In the genomic region with DNA sequence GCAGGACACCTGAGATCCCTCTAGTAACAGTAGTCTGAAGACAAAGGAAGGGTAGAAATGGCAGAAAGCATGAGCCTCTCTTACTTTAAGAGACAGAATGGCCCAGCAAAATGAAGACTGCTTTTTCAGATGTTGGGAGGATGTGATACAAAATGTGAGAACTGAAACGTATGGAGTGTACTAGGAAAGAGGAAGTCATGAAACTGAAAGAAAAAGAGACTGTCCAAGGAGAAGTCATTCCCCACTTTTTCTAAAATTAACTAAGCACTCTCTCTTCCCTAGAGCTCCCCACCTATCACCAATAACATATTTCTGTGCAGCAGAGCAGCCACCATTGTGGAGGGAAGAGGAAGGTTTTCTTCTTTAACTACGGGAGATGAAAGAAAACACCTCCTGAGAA, we compare ENCODE assay signal across 34 mouse cellular contexts. TPM values are rescaled to one million over a fixed set of nuclear protein-coding genes. Genes with fewer than 3 reads are reported as not detected.
A peak's percentile ranks its signal among the peaks of the same experiment; 100 is the strongest.
DNase-seq lines count a peak whose midpoint lies in the region; ATAC-seq and TF ChIP-seq lines count a peak whose summit lies in the region.
"Had no signal": no experiment of that assay in that cellular context is flagged by ENCODE, and none has a peak within 500 bp of the region (broad histone marks: within the 10 kb centered on the region; RNA-seq: fewer than 3 reads in every experiment).

Gene Tlr11, plus strand, starts transcription at position 322 of the 400 bp plus-strand sequence.

- 0 out of 2 replicates have a peak within 1 kb of the TSS, but pooled peaks have one; percentile 10 for H3K27ac ChIP-seq in liver, adult 2 months (replicated peaks; ENCODE audit: insufficient read depth, low read depth, low read length)
- H3K27ac ChIP-seq in liver, embryonic 12.5 days = no peak within 1 kb of the TSS
- H3K27ac ChIP-seq in stomach, postnatal 0 days (replicated peaks) = no peak within 1 kb of the TSS
- H3K27ac ChIP-seq: embryonic facial prominence, embryonic 10.5 days; embryonic facial prominence, embryonic 13.5 days; forebrain, embryonic 13.5 days; hindbrain, embryonic 12.5 days; hindbrain, embryonic 15.5 days had no signal

- WGBS in liver, adult 2 months = 77% methylated on average over 2 of the region's 2 CpGs
- WGBS in liver, embryonic 12.5 days (ENCODE audit: insufficient replicate concordance) = 44% methylated on average over 2 of the region's 2 CpGs
- WGBS in stomach, postnatal 0 days = 75% methylated on average over 2 of the region's 2 CpGs

- TF ChIP-seq POLR2A in liver, adult 2 months (IDR thresholded peaks at IDR 0.05; ENCODE audit: extremely low read depth, insufficient read depth, low read length) = no peak

- no peaks in the 10 kb centered on the region for H3K27me3 ChIP-seq in liver, adult 2 months (ENCODE audit: control insufficient read depth, insufficient read depth, low read length)
- H3K27me3 ChIP-seq in liver, embryonic 12.5 days (replicated peaks) = no peaks in the 10 kb centered on the region
- no peaks in the 10 kb centered on the region for H3K27me3 ChIP-seq in stomach, postnatal 0 days (ENCODE audit: control insufficient read depth, insufficient read depth, low read length)
- H3K27me3 ChIP-seq: embryonic facial prominence, embryonic 13.5 days; forebrain, embryonic 13.5 days; hindbrain, embryonic 12.5 days; hindbrain, embryonic 15.5 days had no signal

- H3K9ac ChIP-seq in liver, adult 2 months (ENCODE audit: low read depth, low read length) = no peak within 1 kb of the TSS
- no peak within 1 kb of the TSS for H3K9ac ChIP-seq in liver, embryonic 12.5 days
- no peak within 1 kb of the TSS for H3K9ac ChIP-seq in stomach, postnatal 0 days (ENCODE audit: low read length)
- H3K9ac ChIP-seq: embryonic facial prominence, embryonic 13.5 days; forebrain, embryonic 13.5 days; hindbrain, embryonic 12.5 days; hindbrain, embryonic 15.5 days had no signal

- DNase-seq in liver, adult 2 months (ENCODE audit: extremely low read depth, low read depth, low spot score) = peak; percentile 35
- DNase-seq in brain, adult 2 months (ENCODE audit: low read depth, low spot score) = peak; percentile 1
- DNase-seq in stomach, postnatal 0 days (ENCODE audit: low spot score) = no peak
- no peak for DNase-seq in cerebellum, adult 11 months
- DNase-seq: adrenal gland, adult 2 months; adrenal gland, postnatal 14 days; B cell, adult 2 months; cerebellum, adult 11-12 months; cerebellum, adult 8-10 months; cerebellum, postnatal 10 days; cerebellum, postnatal 36 days; embryo, embryonic 11 days; gastrocnemius, postnatal 10 days; gastrocnemius, postnatal 36 days; heart, adult 11 months had no signal

- ATAC-seq in liver, embryonic 12.5 days = no peak
- ATAC-seq in granulocyte monocyte progenitor cell, adult 5-6 weeks (replicated peaks; ENCODE audit: poor library complexity, severe bottlenecking) = peak; percentile 93
- ATAC-seq in monocyte, adult 5-6 weeks (replicated peaks; ENCODE audit: insufficient number of reproducible peaks, low FRiP score, low TSS enrichment, poor library complexity, severe bottlenecking) = peak; percentile 43
- no peak for ATAC-seq in stomach, postnatal 0 days (ENCODE audit: low FRiP score, low TSS enrichment)
- ATAC-seq: forebrain, embryonic 13.5 days; forebrain, embryonic 16.5 days; intestine, postnatal 0 days had no signal

- no peak for TF ChIP-seq EP300 in stomach, postnatal 0 days (optimal IDR thresholded peaks at IDR 0.05)

- no peaks in the 10 kb centered on the region for H3K36me3 ChIP-seq in liver, adult 2 months (ENCODE audit: control insufficient read depth, insufficient read depth, low read length)
- no peaks in the 10 kb centered on the region for H3K36me3 ChIP-seq in liver, embryonic 12.5 days
- H3K36me3 ChIP-seq in stomach, postnatal 0 days (ENCODE audit: control insufficient read depth, insufficient read depth, low read length) = no peaks in the 10 kb centered on the region
- H3K36me3 ChIP-seq: embryonic facial prominence, embryonic 10.5 days; embryonic facial prominence, embryonic 13.5 days; hindbrain, embryonic 12.5 days; hindbrain, embryonic 15.5 days had no signal

- TF ChIP-seq CTCF in liver, adult 2 months (IDR thresholded peaks at IDR 0.05; ENCODE audit: low read depth, low read length) = no peak
- TF ChIP-seq CTCF in stomach, postnatal 0 days (IDR thresholded peaks at IDR 0.05; ENCODE audit: low read depth) = no peak

- H3K4me2 ChIP-seq in liver, embryonic 12.5 days = no peak within 1 kb of the TSS
- no peak within 1 kb of the TSS for H3K4me2 ChIP-seq in stomach, postnatal 0 days (replicated peaks; ENCODE audit: low read depth)
- H3K4me2 ChIP-seq: embryonic facial prominence, embryonic 13.5 days; forebrain, embryonic 13.5 days; heart, embryonic 11.5 days; hindbrain, embryonic 12.5 days; hindbrain, embryonic 15.5 days had no signal

- H3K79me2 ChIP-seq in liver, adult 2 months (ENCODE audit: control insufficient read depth, insufficient read depth, low read length) = no peaks in the 10 kb centered on the region

- peaks cover 3% of the 10 kb centered on the region; the same call in 1 of the 2 replicates for H3K4me1 ChIP-seq in liver, adult 2 months (ENCODE audit: control insufficient read depth, insufficient read depth, low read length)
- no peaks in the 10 kb centered on the region for H3K4me1 ChIP-seq in liver, embryonic 12.5 days
- H3K4me1 ChIP-seq in stomach, postnatal 0 days (replicated peaks; ENCODE audit: control insufficient read depth, insufficient read depth) = no peaks in the 10 kb centered on the region
- H3K4me1 ChIP-seq: embryonic facial prominence, embryonic 10.5 days; embryonic facial prominence, embryonic 13.5 days; forebrain, embryonic 13.5 days; hindbrain, embryonic 12.5 days; hindbrain, embryonic 15.5 days had no signal

- H3K4me3 ChIP-seq in liver, adult 2 months (ENCODE audit: insufficient read depth, low read depth, low read length) = no peak within 1 kb of the TSS
- H3K4me3 ChIP-seq in liver, embryonic 12.5 days = no peak within 1 kb of the TSS
- no peak within 1 kb of the TSS for H3K4me3 ChIP-seq in stomach, postnatal 0 days (ENCODE audit: low read depth, low read length)
- H3K4me3 ChIP-seq: embryonic facial prominence, embryonic 10.5 days; embryonic facial prominence, embryonic 13.5 days; erythroblast, embryonic 14.5 days; forebrain, embryonic 13.5 days; hindbrain, embryonic 12.5 days; hindbrain, embryonic 15.5 days had no signal

- no peaks in the 10 kb centered on the region for H3K9me3 ChIP-seq in liver, embryonic 12.5 days (replicated peaks)
- H3K9me3 ChIP-seq in stomach, postnatal 0 days (ENCODE audit: control insufficient read depth, low read length) = no peaks in the 10 kb centered on the region
- H3K9me3 ChIP-seq: embryonic facial prominence, embryonic 10.5 days; embryonic facial prominence, embryonic 13.5 days; hindbrain, embryonic 12.5 days; hindbrain, embryonic 15.5 days had no signal

RNA-seq across cellular contexts. Expression of gene Tlr11, which starts in this region (rescaled TPM):
- total RNA-seq in liver, adult 2 months (2014; rRNA removed) = 0.28 and 0.34 TPM in 2 replicates
- 0.10 and 0.17 TPM in 2 replicates for polyA plus RNA-seq in liver, adult 2 months (2012; rRNA removed)
- polyA plus RNA-seq in liver, embryonic 12.5 days (2016; fragmentation: Nextera tagmentation; extraction: Ambion mirVana) = not detected in 2 replicates
- total RNA-seq in granulocyte monocyte progenitor cell, adult 5-6 weeks (2014; fragmentation: Nextera tagmentation) = not detected in 2 replicates
- not detected in 2 replicates for total RNA-seq in granulocyte monocyte progenitor cell, adult 5-6 weeks (2017)
- 0.29 to 0.96 TPM in 2 of 3 replicates, not detected in the other for total RNA-seq in monocyte, adult 5-6 weeks (2017)
- polyA plus RNA-seq in stomach, postnatal 0 days (2015; fragmentation: Nextera tagmentation; extraction: Ambion mirVana) = 0.04 TPM in 1 of 2 replicates, not detected in the other
- total RNA-seq: gastrocnemius, adult 18-20 months; gastrocnemius, postnatal 10 days; heart, postnatal 25 days; hematopoietic stem cell, adult 5-6 weeks; MEL had no signal
- polyA plus RNA-seq: embryonic facial prominence, embryonic 10.5 days; erythroblast, embryonic 14.5 days; forebrain, embryonic 13.5 days; forebrain, embryonic 16.5 days; heart, embryonic 11.5 days; heart, embryonic 14.5 days; heart, postnatal 0 days; hindbrain, embryonic 12.5 days; hindbrain, embryonic 15.5 days; intestine, embryonic 14.5 days had no signal

Comparison
In these comparisons a context has a peak if more than half of its experiments do, and no peak if none do; other contexts are left out.
1. Peak in DNase-seq and H3K27ac ChIP-seq in liver, adult 2 months; RNA of the gene not detected or under 1 TPM.
2. Peak in ATAC-seq in granulocyte monocyte progenitor cell, adult 5-6 weeks; RNA of the gene not detected or under 1 TPM.
3. Peak in ATAC-seq in monocyte, adult 5-6 weeks; RNA of the gene not detected or under 1 TPM.